Mouse (Mus musculus) embryonic fibroblast, embryonic 13.5 days (primary cell): ENCODE measurements around the gene Brip1.

Experiments used
- CTCF ChIP-seq: IDR thresholded peaks from 2 replicates; pipeline ENCODE4 v1.5.1; 2011; ENCODE audit warnings: mild to moderate bottlenecking, control low read depth, low read length, moderate library complexity, borderline replicate concordance; ENCODE audit not compliant: insufficient read depth
- POLR2A ChIP-seq: IDR thresholded peaks from 2 replicates; pipeline ENCODE4 v1.6.1; 2011; ENCODE audit warnings: low read depth, mild to moderate bottlenecking, control low read depth, low read length, moderate library complexity

- TF ChIP-seq CTCF (no peak), POLR2A (no peak)
These were observed 26.8 kb downstream of the Brip1 start for GRCm38 (mm10) chr11:86174173-86174572.
